Mouse (Mus musculus) c-Kit-positive CD71-positive TER-119-positive erythroid progenitor cells, embryonic 14.5 days (primary cell): ENCODE results near the gene Defb19.

Source experiments
- DNase-seq: peaks from one replicate; pipeline ENCODE4 v3.0.0-alpha.2; 2013; ENCODE audit warnings: low spot score

Gene Defb19

DNA sequence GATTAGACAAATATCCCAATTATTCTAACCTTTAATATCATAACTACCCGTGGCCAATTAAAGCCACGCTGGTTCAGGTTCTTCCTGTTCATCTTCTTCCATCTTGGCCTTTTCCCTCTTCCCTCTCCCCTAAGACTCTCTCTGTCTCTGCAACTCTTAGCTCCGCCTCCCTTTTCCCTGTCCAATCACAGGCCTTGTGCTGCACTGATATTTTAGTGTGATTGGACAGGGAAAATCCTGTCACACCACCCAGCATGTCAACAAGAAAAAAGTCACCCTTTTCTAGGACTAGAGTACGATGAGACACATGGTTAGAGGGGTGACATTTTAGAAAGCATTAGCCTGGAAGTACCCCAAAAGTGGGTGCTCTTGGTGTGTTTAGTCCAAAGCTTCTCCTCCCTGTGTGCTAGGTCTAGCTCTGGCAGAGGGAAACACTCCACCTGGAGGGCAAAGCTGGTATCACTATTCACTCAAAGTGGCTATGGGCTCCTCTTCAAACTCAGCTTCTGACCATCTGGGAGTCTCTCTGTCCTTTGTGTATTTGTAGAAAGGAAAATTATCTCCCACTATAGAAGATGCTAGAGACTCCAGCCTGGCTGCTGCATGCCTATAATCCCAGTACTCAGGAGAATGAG is 6.9 kb upstream of the Defb19 start:
- DNase-seq: no peak

- DNase-seq: no peak
These were observed 500 bp upstream of the Defb19 start for GRCm38 (mm10) chr2:152580612-152581011.

GRCm38 (mm10) chr2:152573484-152573883 is 6.6 kb downstream of the Defb19 start:
- DNase-seq: no peak

- DNase-seq: no peak
These were observed 7.9 kb downstream of the Defb19 start, which contains the start of gene Defb21 for GRCm38 (mm10) chr2:152572114-152572794. Gene Defb21, plus strand, starts transcription at chr2:152572744.

GRCm38 (mm10) chr2:152570313-152570712 is 9.8 kb downstream of the Defb19 start:
- no peak for DNase-seq

GRCm38 (mm10) chr2:152569881-152570280 is 10.2 kb downstream of the Defb19 start:
- DNase-seq: no peak

GRCm38 (mm10) chr2:152569038-152569437 is 11.1 kb downstream of the Defb19 start, which contains the start of gene Gm17416:
Gene Gm17416, plus strand, starts transcription at chr2:152569338.
- no peak for DNase-seq

DNA sequence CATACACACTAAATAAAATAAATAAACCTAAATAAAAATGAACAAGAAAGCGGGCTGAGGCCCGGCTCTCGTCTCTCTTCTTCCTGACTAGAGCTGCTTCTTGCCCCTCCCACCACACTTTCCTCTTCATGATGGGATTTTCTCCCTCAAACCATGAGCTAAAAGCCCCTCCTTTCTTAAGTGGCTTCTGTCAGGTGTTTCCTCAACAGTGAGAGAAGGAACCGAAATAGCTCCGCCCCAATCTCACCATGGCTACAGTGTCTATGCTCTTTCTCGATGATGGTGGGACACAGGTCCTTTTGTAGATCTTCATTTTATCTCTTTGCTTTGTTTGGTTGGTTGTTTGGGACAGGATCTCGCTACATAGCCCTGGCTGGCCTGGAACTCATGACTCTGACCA is 23.5 kb downstream of the Defb19 start:
- no peak for DNase-seq

- no peak for DNase-seq
These were observed 26.2 kb downstream of the Defb19 start for GRCm38 (mm10) chr2:152553774-152554423.

GRCm38 (mm10) chr2:152548124-152548523 is 32.0 kb downstream of the Defb19 start:
- no peak for DNase-seq

DNA sequence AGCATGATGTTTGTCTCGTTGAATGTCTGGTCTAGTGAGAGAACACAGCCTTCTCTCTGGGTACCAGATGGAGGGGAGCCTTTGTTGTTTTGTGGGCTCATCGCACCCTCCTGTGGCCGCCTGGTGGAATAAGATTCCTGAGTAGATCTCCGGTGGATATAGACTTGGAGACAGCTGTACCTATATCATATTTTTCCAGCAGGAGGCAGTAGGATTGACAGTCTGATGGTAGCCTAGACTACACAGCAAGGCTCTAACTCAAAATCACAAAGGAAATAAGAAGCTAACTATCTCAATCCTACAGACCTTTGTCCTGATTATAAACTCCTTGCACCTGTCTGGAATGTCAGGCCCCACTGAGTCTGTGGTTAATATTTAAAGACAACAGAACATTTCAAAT is 35.4 kb downstream of the Defb19 start:
- no peak for DNase-seq

DNA sequence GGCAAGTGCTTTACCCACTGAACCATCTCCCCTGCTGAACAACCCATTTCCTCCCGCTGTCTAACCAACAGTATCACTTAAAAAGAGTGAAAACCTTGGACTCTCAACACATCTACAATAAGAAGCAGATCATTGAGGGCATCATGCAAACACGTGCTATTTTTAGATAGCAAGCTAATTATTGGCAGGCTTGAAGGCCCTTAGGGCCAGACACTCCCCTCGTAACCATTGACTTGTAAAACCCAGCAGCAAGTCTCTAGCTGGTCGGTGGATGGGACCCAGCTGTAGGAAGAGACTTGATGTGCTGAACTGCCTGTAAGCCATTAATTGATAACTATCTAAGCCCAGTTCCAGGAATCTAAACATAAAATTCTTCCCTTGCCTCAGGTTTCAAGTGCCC is 36.6 kb downstream of the Defb19 start:
- no peak for DNase-seq

- DNase-seq: no peak
These were observed 37.2 kb downstream of the Defb19 start for GRCm38 (mm10) chr2:152542897-152543296.

GRCm38 (mm10) chr2:152541979-152542378 is 38.1 kb downstream of the Defb19 start:
- no peak for DNase-seq

DNA sequence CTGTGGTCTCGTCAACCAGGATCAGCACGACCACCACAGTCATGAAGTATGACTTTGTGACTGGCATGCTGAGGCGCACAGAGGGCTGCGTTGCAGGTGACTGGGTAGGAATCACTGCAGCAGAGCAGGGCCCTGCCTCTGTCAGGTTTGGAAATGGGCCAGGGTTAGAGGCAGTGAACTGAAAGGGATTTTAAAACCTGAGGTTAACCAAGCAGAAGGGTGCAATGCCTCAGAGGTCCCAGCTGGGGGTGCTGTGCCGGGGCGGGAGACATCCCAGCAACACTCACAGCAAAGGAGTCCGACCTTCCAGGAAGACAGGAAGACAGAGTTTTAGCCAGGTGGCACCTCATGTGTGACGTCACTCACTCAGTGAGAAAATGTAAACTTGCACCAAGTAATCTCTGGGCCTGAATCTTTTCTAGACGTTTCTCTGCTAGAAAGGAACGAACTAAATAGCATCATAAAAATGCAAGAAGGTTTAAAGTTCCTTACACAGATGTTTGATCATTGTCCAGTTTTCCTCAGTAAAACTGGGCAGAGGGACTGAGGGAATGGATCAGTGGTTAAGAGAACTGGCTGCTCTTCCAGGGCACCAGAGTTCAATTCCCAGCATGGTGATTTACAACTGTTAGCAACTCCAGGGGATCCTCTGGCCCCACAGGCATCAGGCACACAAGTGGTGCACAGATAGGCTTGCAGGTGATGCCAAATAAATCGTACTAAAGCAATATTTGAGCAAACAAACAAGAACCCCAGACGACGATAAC is 40.0 kb downstream of the Defb19 start, which contains the start of gene Defb29:
TSS of gene Defb29 (minus strand) at position 155 of the 767 bp plus-strand sequence.
- no peak for DNase-seq
